Mouse (Mus musculus): ENCODE measurements at regions not wholly inside any gene's neighbourhood (a gene's known extent, or its start where the extent isn't known, plus 50 kb on each side); places are given as distances from the start of the nearest gene placed in this dataset.
"Not testable (repeated sequence)": the region's sequence is repeated elsewhere in the genome, so short reads cannot be mapped to it uniquely, and the experiment has no call there.

DNA sequence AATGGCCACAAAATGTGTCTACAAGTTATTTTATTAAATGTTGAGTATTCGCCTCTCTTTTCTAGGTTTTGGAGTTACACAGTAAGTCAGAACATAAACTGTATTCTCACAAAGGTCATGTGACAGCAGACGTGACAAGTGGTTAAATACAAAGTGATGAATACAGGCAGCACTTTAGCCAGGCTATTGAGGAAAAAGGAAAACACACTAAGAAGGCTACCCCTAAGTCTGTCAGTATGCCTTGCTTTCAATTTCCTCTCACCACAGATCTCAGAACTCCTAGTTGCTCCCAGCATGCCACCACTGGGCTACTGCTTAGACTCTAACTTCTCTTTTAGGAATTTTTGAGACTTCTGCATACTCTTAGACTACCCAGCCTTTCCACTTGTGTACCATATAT is 297.9 kb upstream of the Pex5l start:
- no peak for DNase-seq (ENCODE audit: low read depth, low spot score)

DNA sequence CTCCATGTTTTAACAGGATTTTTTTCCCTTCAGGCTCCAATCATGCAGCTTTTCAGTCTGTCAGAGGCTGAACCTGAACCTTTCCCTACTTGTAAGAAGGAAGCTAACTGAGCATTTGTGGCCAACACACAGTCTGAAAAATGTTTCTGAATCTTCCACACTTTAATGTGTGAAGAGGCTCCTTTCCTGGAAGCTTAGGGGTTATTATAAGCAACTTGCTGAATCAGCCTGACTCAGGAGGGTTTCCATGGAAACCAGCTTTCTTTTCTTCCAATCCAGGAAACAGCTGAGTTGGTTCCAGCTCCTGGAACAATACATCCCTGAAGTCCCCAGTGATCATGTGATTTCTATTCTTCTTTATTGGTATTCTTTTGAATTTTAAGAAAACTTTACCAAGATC is 297.5 kb upstream of the Pex5l start:
- DNase-seq (ENCODE audit: low read depth, low spot score): peak; percentile 92

DNA sequence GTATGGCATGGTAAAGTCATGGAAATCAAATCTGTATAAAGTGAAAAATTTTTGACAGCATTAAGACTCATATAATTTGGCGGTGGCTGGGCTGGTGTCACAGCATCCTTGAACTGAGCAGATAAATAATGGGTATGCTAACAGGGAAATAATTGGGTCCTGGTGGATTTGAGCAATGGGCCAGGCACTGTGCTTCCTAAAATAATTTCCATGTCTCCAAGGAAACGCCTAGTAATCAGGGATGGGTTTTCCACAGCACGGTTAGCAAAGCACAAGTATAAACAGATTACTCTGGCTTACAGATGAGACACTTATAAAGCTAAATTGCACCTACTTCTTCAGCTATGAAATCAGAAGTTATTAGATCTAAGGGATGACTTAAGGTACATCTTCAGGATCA is 273.9 kb upstream of the Pex5l start:
- no peak for DNase-seq (ENCODE audit: low read depth, low spot score)

DNA sequence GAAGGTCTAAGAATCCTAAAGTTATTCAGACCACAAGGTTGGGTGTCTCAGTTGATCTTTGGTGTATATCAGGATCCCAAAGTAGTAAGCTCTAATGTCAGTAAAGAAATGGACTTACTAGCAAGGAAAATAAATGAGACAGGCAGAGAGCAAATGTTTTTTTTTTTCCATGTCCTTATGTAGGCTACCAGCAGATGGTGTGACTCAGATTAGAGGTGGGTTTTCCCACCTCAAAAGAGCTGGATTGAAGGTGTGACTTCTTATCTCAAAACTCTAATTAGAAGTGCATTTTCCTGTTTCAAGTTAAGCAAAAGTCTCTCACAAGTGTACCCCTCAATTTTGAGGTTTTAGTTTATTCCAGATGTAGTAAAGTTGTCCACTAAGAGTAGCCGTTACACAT is 273.3 kb upstream of the Pex5l start:
- DNase-seq (ENCODE audit: low read depth, low spot score): no peak

DNA sequence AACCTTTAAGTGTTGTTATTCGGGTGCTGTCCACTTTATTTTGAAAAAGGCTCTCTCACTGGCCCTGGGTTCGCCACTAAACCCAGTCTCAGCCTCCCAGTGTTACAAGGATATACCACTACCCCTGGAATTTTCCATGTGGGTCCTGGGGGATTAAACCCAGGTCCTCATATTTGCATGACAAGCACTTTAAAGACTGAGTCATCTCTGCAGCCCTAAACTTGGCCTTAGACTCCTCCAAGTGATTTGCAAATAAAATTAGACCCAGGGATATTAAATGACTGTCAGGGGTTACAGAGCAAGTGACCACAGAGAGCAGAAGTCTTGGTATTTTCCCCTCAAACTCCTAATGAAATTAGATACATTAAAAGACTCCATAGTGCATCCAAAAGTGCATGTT is 258.9 kb upstream of the Pex5l start:
- no peak for DNase-seq (ENCODE audit: low read depth, low spot score)

DNA sequence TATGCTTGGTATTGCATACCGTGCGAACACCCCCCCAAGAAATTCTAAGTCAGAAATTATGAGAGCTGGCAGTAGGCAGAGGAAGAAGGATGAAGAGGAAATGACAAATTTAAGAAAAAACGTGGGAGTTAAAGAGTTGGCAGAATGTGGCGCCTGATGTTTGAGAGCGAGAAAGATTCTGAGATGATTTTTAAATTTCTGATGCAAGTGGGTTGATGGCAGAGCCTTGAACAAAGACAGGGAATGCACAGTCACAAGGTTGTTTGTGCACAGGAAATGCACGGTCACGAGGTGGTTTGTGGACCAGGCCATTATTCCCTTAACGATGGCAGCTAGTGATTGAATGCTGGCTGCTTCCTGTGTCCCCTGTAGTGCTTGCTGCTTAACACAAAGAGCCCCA is 256.3 kb upstream of the Pex5l start:
- peak; percentile 88 for DNase-seq (ENCODE audit: low read depth, low spot score)

DNA sequence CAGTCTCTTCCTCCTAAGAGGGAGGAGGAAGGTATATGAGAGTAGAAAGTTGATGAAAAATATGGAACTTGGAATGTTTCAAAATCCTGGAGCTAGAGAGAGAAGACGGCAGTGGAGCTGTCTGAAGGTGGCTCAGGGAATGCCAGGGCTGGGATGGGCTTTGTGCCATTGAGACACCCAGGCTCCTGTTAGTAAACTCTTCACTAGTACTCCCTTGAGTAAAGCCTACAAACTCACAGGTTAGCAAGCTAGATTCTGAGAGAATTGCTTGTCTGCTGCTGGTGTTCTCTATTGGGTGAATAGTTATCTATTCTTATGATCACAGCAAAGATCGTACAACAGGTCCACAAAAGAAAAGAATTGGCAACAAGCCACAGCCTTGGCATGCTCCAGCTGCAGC is 255.3 kb upstream of the Pex5l start:
- DNase-seq (ENCODE audit: low read depth, low spot score): no peak

DNA sequence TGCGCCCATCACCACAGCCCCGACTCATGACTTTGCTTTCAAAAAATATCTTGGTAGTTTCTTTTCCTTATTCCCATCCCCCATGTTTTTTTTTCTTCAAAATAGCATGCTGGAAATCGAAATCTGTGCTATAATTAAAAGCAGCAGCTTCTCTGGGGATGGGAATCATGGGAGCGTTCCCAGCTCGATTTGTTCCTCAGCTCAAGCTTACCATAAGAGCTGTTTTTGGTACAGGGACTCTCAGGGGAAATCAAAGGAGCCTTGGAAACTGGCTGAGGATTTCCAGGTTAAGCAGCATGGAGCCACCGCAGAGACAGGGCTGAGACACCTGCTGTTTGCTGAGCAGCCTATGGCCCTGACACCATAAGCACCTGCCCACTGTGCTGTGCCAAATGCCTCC is 254.2 kb upstream of the Pex5l start:
- DNase-seq (ENCODE audit: low read depth, low spot score): peak; percentile 69

DNA sequence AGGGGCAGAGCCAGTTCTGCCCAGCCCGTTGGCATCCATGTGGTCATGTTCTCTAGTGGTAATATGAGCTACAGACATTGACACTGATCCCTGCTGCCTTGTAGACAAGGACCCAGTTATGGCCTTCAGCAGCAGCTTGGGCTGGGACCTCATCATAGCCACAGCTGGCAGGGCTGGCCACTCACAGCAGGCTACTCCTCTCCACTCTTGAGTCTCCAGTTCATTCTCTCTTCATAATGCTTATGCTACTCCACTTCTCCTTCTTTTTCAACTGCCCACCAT is 249.4 kb upstream of the Pex5l start:
- no peak for DNase-seq (ENCODE audit: low read depth, low spot score)

DNA sequence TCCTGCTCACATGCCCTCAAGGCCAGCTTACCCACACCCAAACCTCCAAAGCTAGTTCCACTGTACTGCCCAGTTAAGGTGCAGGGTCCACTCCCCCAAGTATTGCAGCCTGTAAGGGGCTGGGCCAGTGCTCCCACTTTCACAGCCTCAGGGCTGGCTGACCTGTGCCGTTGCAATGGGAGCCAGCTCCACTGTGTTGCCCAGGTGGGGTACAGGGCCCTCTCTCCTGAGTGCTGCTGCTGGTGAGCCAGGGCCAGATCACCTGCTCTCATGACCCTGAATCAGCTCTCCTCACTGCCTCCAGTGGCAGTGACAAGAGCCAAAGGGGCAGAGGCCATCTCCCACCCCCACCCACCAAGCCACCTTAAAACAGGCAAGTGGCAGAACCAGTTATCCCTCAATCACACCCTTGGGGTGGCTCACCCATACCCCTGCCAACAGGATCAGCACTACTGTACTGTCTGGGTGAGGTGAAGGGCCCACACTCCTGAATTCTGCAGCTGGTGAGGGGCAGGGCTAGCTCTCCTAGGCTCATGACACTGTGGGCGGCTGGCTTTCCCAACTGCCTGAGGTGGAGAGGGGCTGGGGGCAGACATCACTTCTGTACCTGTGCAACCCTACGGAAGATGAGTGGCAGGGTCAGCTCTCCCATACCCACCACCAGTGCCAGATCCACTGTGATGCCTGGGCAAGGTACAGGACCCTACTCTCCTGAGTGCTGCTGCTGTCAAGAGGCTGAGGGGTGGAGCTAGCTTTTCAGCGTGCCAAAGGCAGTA is 248.9 kb upstream of the Pex5l start:
- DNase-seq (ENCODE audit: low read depth, low spot score): no peak

DNA sequence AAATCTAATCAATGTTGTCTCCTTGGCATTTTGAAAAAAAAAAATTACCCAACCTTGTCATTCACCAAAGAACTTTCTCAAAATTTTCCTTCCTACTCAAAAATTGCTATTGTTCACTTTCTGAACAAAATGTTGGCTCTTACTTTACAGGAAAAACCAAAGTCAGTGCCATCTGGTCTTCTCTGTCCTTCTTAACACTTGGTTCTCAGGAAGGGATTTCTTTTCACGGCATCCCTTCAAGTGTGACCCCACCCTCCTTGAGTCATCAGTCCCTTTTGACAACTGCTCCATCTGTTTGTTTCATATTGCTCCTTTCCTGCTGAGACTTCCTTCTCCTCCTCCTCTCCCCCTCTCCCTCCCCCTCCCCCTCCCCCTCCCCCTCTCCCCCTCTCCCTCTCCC is 245.1 kb upstream of the Pex5l start:
- peak; percentile 68 for DNase-seq (ENCODE audit: low read depth, low spot score)

DNA sequence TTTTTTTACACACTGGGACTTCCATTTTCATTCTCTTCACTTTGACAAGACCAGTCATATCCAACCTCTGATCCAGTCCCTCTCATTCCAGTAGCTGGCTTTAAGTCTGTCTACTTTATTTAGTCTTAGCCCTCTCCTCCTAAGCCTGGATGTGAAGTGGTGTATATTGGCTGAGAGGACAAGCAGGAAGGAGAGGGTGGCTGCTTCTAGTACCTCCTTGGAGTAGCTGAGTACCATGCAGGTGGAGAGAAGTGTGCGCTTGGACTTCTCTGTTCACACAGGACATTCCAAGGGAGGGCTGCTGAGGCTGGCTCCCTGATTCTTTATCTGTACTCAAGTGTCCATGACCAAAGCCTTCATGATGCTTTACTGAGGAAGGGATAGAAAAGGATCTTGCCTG is 240.6 kb upstream of the Pex5l start:
- no peak for DNase-seq (ENCODE audit: low read depth, low spot score)

DNA sequence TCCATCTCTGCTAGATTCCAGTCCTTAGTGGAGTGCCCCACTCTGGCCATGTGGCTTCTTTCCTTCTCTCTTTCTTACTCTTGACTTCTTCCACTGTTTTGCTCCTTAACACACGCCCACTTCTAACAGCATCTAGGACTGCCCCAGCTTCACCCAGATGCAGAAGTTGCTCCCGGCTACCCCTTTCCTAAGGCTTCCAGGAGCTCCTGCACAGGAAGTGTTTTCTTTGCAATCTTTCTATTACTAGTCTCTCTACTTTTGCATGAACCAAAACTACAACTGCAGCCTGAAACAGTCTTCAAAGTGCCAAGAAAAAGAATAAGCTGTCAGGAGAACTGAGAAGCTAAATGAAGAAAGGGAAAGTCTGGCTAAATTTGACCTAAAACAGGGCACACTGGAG is 236.6 kb upstream of the Pex5l start:
- no peak for DNase-seq (ENCODE audit: low read depth, low spot score)

DNA sequence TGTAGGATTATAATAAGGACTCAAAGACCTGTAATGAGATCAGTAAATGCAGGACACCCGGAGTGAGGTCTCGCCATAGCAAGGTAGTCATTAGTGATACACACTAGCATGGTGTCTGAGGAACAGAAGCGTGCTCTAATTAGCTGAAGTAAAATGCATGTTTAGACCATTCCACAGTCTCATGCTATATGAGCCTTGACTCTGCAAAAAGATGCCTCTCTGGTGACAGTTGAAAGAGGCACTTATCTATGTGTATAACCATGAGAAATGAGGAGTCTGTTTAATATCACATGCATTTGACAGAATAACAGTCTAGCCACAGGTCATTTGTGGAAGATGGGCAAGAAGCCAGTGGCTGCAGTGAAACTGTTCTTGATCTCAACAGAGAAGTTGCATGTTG is 232.1 kb upstream of the Pex5l start:
- no peak for DNase-seq (ENCODE audit: low read depth, low spot score)

DNA sequence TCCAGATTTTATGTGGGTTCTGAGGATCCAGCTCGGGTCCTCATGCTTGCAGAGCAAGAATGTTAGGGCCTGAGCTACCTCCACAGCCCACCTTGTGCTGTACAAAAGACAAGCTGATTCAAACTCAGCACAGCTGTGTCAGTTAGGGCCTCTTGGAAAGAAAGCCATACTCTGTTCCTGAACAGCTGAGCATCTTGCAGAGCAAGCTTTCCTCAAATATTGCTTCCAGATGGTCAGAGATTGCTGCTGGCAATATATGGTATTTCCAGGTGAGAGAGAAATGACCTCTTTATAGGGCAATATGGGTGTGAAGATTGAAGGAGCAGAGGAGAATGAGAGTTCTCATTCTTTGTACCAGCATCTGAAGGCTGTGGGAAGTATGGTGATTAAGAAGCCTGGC is 229.8 kb upstream of the Pex5l start:
- DNase-seq (ENCODE audit: low read depth, low spot score): no peak

DNA sequence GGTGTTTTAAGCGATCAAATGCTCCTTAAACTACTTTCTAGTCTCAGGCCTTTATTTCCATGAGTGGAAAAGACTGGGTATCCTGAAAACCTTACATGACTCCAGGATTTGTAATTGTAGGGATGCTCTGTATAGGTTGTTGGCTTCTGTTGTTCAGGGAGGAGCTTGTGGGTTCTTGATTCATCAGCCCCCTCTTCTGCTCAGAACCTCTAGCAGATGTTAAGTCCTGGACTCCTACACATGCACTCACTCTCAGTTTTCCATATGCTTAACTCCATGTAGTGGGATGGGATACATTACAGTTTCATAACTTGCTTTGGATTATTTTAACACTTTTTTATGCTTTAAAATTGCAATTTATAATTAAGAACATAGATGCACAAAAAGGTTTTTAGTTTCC is 220.5 kb upstream of the Pex5l start:
- DNase-seq (ENCODE audit: low read depth, low spot score): peak; percentile 75

DNA sequence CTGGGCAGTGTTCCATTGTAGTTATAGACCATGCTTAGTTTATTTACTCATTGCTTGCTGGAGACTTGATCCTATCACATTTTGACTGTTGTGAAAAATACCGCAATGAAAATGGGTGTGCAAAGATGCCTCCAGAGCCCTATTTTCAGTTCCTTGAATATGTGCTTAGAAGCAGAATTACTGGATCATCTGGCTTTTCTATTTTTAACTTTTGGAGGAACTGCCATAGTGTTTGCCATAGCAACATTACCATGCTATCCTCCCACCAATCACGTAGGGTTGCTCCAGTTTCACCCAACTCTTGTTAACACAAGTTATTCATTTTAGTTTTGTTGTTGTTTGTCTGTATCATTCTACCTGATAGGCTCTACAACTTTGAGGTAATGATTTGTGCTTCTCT is 217.0 kb upstream of the Pex5l start:
- peak; percentile 76 for DNase-seq (ENCODE audit: low read depth, low spot score)

DNA sequence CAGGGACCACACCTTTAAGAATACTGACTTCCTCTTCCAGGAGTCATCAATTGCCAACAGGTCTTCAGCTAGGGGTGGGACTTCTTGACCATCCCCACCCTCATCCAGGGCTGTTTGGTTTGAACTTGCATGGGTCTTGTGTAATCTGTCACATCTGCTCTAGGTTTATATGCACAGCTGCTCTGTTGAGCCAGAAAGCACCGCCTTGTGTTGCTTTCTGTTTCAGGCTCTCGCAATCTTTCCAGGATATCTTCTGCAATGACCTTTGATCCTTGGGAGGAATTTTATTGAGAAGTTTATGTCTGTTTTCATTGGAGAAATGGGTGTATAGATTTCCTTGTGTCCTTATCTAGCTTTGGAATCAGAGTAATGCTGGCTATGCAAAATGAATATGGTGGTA is 210.8 kb upstream of the Pex5l start:
- no peak for DNase-seq (ENCODE audit: low read depth, low spot score)

DNA sequence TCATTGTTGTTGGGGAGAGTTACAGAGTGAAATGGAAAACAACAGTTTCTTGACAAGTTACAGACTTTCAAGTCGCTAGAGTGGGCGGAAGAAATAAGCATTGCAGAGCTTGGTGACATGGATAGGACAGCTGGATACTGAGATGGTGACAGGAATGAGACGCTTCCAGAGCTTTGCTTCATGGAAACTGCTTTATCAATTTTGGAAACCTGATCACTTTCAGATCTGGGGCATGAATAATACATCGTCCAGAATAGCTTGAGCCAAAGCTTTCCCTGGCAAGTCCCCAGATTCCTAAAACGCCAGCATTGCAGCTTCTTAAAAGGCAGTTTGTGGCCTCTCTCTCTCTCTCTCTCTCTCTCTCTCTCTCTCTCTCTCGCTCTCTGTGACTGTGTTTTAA is 207.9 kb upstream of the Pex5l start:
- DNase-seq (ENCODE audit: low read depth, low spot score): peak; percentile 68

DNA sequence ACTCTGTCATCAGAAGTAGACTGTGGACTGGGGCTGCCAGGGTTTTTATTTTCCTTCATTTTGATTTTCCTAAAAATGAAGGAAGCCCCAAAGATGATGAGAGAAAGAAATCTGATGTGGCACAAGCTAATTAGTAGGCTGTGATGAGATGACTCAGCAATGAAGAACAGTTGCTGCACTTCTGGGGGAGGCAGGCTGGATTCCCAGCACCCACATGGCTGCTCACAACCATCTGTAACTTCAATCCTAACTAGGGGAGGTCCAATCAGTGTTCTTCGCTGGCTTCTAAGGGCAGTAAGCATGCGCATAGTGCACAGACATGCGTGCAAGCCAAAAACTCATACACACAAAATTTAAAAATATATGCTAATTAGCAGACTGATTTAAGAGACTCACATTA is 191.0 kb upstream of the Pex5l start:
- DNase-seq (ENCODE audit: low read depth, low spot score): peak; percentile 44

DNA sequence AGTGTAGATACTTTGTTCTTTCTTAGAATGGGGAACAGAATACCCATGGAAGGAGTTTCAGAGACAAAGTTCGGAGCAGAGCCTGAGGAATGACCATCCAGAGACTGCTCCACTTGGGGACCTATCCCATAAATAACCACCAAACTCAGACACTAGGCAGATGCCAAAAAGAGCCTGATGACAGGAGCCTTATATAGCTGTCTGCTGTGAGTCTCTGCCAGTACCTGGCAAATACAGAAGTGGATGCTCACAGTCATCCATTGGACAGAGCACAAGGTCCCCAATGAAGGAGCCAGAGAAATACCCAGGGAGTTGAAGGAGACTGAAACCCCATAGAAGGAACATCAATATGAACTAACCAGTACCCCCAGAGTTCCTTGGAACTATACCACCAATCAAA is 174.6 kb upstream of the Pex5l start:
- DNase-seq (ENCODE audit: low read depth, low spot score): not testable (repeated sequence)

DNA sequence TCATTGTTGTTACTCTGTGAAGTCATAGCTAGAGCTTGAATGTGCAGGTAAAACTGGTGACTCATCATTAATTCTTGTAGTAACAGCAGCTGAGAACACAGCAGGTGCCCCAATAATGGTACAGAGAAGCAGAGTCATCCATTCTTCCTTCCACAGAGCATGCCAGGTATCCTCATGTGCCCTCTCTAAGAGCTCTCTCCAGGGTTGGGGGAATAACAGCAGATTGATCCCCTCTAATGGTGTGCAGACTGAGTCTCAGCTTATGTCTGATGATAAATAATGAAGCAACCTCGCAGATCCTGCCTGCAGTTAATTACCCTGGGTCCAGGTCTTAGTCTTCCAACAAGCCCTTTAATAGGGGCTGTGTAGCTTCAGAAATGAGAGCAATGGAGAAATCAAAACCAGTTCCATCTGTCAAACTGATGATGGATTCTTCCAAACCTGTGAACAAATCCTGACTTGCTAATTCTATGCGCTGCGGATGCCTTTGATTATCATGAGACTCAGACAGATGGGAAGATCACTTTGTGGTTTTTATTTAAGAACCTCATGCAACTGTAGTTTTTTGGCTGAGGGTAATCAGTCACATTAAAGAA is 169.3 kb upstream of the Pex5l start:
- DNase-seq (ENCODE audit: low read depth, low spot score): peak; percentile 45

DNA sequence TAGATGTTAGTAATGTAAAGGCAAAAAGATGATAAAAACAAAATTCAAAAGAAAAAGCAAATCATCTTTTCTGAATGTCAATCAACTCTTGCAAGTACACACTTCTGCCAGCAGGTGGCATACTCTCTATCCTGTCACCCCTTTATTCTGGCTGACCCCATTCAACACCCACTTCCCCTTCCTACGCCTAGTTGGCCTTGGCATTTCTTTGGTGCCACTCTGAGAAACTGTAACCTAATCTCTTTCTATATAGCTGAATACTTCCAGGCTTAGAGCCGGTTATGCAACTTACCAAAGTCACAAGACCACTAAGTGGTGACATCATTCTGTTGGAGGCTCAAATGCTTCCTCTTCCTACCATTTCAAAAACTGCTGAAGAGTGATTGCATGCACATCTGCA is 165.2 kb upstream of the Pex5l start:
- no peak for DNase-seq (ENCODE audit: low read depth, low spot score)

DNA sequence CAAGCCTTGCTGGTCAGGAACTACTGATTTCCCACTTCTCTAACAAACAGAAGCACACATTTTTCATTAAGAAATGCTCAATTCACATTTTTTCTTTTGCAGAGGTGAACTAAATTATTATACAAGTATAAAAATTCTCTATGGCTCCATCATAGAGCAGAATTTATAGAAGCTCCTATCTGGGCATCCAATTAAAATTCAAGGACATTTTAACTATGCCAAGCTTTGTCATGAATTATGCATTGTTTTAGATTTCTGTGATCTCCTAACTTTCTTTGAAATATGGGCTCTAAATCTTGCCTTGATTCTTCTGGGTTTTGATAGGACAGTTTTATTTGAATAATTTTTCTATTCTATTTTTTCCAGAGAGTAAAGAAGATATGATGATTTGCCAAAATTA is 163.1 kb upstream of the Pex5l start:
- DNase-seq (ENCODE audit: low read depth, low spot score): peak; percentile 56

Measured in telencephalon, adult 2 months (tissue).